Mouse (Mus musculus) lung, embryonic 16.5 days (tissue): ENCODE data around the gene Gcsam. TPM values are rescaled to one million over a fixed set of nuclear protein-coding genes. Genes with fewer than 3 reads are reported as not detected.

Experiments used
- ATAC-seq: fragments of 200-750 bp; cut with Nextera tagmentation; 2 replicates; pipeline ENCODE4 v1.8.0; 2017; ENCODE audit warnings: low read depth, mild to moderate bottlenecking, moderate library complexity
- H3K27ac ChIP-seq: fragments of 300-500 bp; sonication (generic); 2 replicates; pipeline ENCODE4 v1.5.1; 2014; ENCODE audit warnings: mild to moderate bottlenecking, control low read depth, low read length
- H3K27me3 ChIP-seq: fragments of 300-500 bp; sonication (generic); 2 replicates; pipeline ENCODE4 v1.6.1; 2014; ENCODE audit warnings: low read depth, low read length, mixed read lengths; ENCODE audit not compliant: control insufficient read depth, insufficient read depth
- H3K36me3 ChIP-seq: fragments of 300-500 bp; sonication (generic); 2 replicates; pipeline ENCODE4 v1.6.1; 2014; ENCODE audit warnings: low read length; ENCODE audit not compliant: control insufficient read depth, insufficient read depth
- H3K4me1 ChIP-seq: fragments of 300-500 bp; sonication (generic); replicated peaks from 2 replicates; pipeline ENCODE4 v1.6.1; 2014; ENCODE audit warnings: low read length, mixed read lengths; ENCODE audit not compliant: control insufficient read depth, insufficient read depth
- H3K4me2 ChIP-seq: fragments of 300-500 bp; sonication (generic); 2 replicates; pipeline ENCODE4 v1.6.1; 2014; ENCODE audit warnings: low read depth, low read length, control low read depth
- H3K4me3 ChIP-seq: fragments of 300-500 bp; sonication (generic); 2 replicates; pipeline ENCODE4 v1.5.1; 2014; ENCODE audit warnings: mild to moderate bottlenecking, low read length, control low read depth
- H3K9ac ChIP-seq: fragments of 300-500 bp; sonication (generic); 2 replicates; pipeline ENCODE4 v1.6.1; 2014; ENCODE audit warnings: low read length, control low read depth
- H3K9me3 ChIP-seq: fragments of 300-500 bp; sonication (generic); 2 replicates; pipeline ENCODE4 v1.6.1; 2016; ENCODE audit warnings: low read length; ENCODE audit not compliant: control insufficient read depth
- WGBS: fragments of 180-500 bp; shearing (Covaris S2); extraction: QIAGEN DNeasy Blood & Tissue Kit; methylation state at CpG from one replicate; pipeline ENCODE4 v1.1.7; 2014; 5-methylcytosine and 5-hydroxymethylcytosine counted together
- polyA plus RNA-seq: library from polyadenylated mRNA; unstranded; fragments of >200 nt; fragmentation: Nextera tagmentation; extraction: Ambion mirVana; gene quantifications from 2 replicates; pipeline ENCODE4 v1.2.1, GENCODE M21; 2015

Gene Gcsam
- polyA plus RNA-seq, 1 experiment from 2014 or later: 0.08 TPM

- H3K27ac ChIP-seq: no peak overlapping the region
- ATAC-seq: no peak
- 78% methylated on average over 1 of the region's 1 CpGs for WGBS
Measured at GRCm38 (mm10) chr16:45615944-45616343, 5.8 kb downstream of the Gcsam start.

DNA sequence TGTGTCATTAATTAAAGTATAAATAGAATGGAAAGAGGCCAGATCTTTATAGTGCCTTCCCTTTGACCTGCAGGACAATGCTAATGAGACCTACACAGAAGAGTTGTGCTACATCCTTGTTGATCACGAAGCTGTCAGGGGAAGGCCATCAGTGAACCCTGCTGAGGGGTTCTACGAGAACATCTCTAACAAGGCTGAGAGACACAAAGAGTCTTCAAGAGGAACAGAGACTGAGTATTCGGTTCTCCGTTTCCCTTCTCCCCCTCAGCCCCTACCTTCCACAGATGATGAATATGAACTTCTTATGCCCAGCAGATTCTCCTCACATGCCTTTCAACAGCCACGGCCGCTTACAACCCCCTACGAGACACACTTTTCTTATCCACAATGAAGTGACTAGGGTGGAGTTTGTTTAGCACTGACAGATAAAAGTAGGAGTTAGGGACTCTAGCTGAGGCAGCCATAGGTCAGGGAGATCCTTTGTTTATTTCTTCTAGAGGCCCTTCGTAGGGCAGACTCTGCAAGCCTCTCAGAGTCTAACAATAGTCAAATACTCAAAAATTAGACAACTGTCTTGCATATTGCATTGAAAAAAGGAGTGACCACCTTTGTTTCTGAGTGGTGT, 9.7 kb downstream of the Gcsam start:
- no peak for ATAC-seq

More at GRCm38 (mm10) chr16:45615944-45616343, 5.8 kb downstream of the Gcsam start:
- H3K4me2 ChIP-seq: no peak overlapping the region
- H3K36me3 ChIP-seq: no peaks in the 10 kb centered on the region
- no peaks in the 10 kb centered on the region for H3K27me3 ChIP-seq
- no peaks in the 10 kb centered on the region for H3K9me3 ChIP-seq
- no peaks in the 10 kb centered on the region; the same call in 1 of the 2 replicates for H3K4me1 ChIP-seq
- H3K9ac ChIP-seq: no peak overlapping the region
- no peak overlapping the region for H3K4me3 ChIP-seq

GRCm38 (mm10) chr16:45623230-45623629, 13.1 kb downstream of the Gcsam start:
- WGBS: 85% methylated on average over 4 of the region's 4 CpGs
- Histone ChIP-seq H3K9ac (no peak overlapping the region), H3K27ac (no peak overlapping the region), H3K9me3 (no peaks in the 10 kb centered on the region), H3K4me3 (no peak overlapping the region), H3K4me1 (no peaks in the 10 kb centered on the region; the same call in 1 of the 2 replicates), H3K4me2 (no peak overlapping the region), H3K36me3 (no peaks in the 10 kb centered on the region), H3K27me3 (no peaks in the 10 kb centered on the region)
- ATAC-seq: no peak

More for the DNA sequence above, 9.7 kb downstream of the Gcsam start:
- no peaks in the 10 kb centered on the region for H3K27me3 ChIP-seq
- 40% methylated on average over 8 of the region's 8 CpGs for WGBS
- no peak overlapping the region for H3K9ac ChIP-seq
- no peak overlapping the region for H3K4me3 ChIP-seq
- no peak overlapping the region for H3K27ac ChIP-seq
- H3K4me2 ChIP-seq: no peak overlapping the region
- H3K4me1 ChIP-seq: no peaks in the 10 kb centered on the region; the same call in 1 of the 2 replicates
- H3K9me3 ChIP-seq: no peaks in the 10 kb centered on the region
- H3K36me3 ChIP-seq: no peaks in the 10 kb centered on the region

GRCm38 (mm10) chr16:45624791-45625190, 14.6 kb downstream of the Gcsam start:
- Histone ChIP-seq H3K27ac (no peak overlapping the region), H3K4me3 (no peak overlapping the region), H3K4me1 (no peaks in the 10 kb centered on the region; the same call in 1 of the 2 replicates), H3K36me3 (no peaks in the 10 kb centered on the region), H3K4me2 (no peak overlapping the region), H3K27me3 (no peaks in the 10 kb centered on the region), H3K9ac (no peak overlapping the region), H3K9me3 (no peaks in the 10 kb centered on the region)
- WGBS: 65% methylated on average over 2 of the region's 2 CpGs
- ATAC-seq: no peak

DNA sequence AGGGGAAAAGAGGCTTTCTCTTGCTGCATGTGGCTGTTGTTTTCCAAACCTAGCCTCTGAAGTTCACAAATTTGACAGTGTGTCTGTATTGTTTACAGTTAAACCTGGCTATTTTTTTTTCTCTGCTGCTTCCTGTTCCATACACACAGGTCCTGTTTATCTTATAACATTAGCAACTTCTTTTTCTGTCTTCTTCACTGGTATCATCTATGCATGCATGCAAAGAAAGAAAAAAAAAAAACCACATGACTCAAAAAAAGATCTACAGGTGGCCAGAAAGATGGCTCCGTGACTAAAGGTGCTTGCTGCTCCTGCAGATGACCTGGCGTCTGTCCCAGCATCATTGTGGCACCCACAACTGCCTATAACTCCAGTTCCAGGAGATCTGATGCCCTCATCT, 15.2 kb downstream of the Gcsam start:
- Histone ChIP-seq H3K9me3 (no peaks in the 10 kb centered on the region), H3K4me3 (no peak overlapping the region), H3K27me3 (no peaks in the 10 kb centered on the region), H3K36me3 (no peaks in the 10 kb centered on the region), H3K27ac (no peak overlapping the region), H3K4me2 (no peak overlapping the region), H3K9ac (no peak overlapping the region), H3K4me1 (no peaks in the 10 kb centered on the region)
- no peak for ATAC-seq
- 69% methylated on average over 2 of the region's 2 CpGs for WGBS

DNA sequence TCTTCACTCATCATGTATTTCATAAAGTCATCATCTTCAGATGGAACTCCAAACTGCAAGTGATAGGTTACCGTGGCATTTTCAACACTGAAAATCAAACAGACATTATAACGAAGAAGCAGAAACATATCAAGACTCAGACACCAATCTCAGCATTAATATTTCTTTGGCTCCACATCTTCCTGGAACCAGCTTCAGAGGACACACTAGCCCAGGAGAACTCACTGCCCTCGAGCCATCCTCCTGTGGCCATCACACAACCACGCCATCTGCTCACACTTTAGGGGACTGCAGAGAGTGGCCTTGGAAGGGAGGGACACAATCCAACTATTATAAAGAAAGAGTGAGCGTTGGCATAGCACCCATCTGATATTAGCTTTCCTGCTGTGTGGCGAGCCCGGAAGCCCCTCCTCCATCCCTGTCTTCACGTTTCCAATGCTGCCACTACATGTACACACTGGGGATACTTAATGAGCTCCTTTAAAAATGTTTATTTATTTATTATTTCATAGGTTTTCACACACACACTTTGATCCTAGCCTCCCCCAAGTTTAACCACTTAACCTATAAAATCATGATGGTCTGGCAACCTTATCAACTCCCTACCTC, 19.4 kb downstream of the Gcsam start:
- H3K4me2 ChIP-seq: no peak overlapping the region
- WGBS: 52% methylated on average over 8 of the region's 8 CpGs
- peak; percentile 59 for ATAC-seq

DNA sequence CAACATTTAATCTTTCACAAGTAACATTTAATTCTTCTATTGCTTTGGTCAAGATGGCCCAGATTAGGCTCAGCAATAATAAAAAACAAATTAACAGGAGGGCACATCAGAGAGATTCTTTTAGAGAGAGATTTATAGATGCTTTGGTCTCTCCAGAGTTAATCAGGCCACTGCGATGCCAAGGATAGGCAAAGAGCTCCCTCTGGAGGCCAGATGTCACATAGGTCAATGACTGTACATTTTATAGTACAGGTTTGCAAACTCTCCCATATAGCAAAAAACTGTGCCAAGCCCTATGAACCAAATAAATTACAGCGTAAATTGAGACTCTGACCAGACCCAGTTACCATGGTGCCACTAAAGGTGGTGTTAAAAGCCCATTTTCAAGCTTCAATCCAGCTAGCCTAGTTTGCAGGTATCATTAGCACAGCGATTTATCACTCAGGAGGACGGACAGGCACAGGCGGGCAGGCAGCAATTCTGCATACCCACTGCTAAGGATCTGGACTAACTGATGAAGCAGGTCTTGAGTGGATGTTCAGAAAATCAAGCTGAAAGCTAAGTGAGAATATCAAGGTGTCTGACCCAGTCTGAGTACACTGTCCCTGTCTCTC, 20.3 kb downstream of the Gcsam start:
- peak; percentile 66; the same call in 1 of the 2 replicates for ATAC-seq
- H3K36me3 ChIP-seq: no peaks in the 10 kb centered on the region
- H3K27me3 ChIP-seq: peaks cover 2% of the 10 kb centered on the region; the same call in 1 of the 2 replicates
- no peaks in the 10 kb centered on the region for H3K9me3 ChIP-seq
- H3K27ac ChIP-seq: no peak overlapping the region
- H3K4me3 ChIP-seq: no peak overlapping the region
- WGBS: 54% methylated on average over 5 of the region's 5 CpGs
- no peaks in the 10 kb centered on the region for H3K4me1 ChIP-seq
- no peak overlapping the region for H3K4me2 ChIP-seq
- no peak overlapping the region for H3K9ac ChIP-seq

More for the DNA sequence above, 19.4 kb downstream of the Gcsam start:
- Histone ChIP-seq H3K4me3 (no peak overlapping the region), H3K27me3 (peaks cover 2% of the 10 kb centered on the region; the same call in 1 of the 2 replicates), H3K4me1 (no peaks in the 10 kb centered on the region), H3K9ac (no peak overlapping the region), H3K36me3 (no peaks in the 10 kb centered on the region), H3K9me3 (no peaks in the 10 kb centered on the region), H3K27ac (no peak overlapping the region)

- Histone ChIP-seq H3K4me3 (no peak overlapping the region), H3K4me2 (no peak overlapping the region), H3K36me3 (no peaks in the 10 kb centered on the region), H3K27ac (no peak overlapping the region), H3K27me3 (peaks cover 2% of the 10 kb centered on the region; the same call in 1 of the 2 replicates), H3K9me3 (no peaks in the 10 kb centered on the region), H3K4me1 (no peaks in the 10 kb centered on the region), H3K9ac (no peak overlapping the region)
- 61% methylated on average over 4 of the region's 4 CpGs for WGBS
- no peak for ATAC-seq
Measured at GRCm38 (mm10) chr16:45632420-45632819, 22.2 kb downstream of the Gcsam start.

- no peak overlapping the region for H3K4me3 ChIP-seq
- no peak overlapping the region for H3K4me2 ChIP-seq
- no peaks in the 10 kb centered on the region for H3K36me3 ChIP-seq
- WGBS: 74% methylated on average over 2 of the region's 2 CpGs
- no peak for ATAC-seq
- H3K4me1 ChIP-seq: no peaks in the 10 kb centered on the region; the same call in 1 of the 2 replicates
- H3K27me3 ChIP-seq: peaks cover 2% of the 10 kb centered on the region; the same call in 1 of the 2 replicates
- no peaks in the 10 kb centered on the region for H3K9me3 ChIP-seq
- no peak overlapping the region for H3K27ac ChIP-seq
- no peak overlapping the region for H3K9ac ChIP-seq
Measured at GRCm38 (mm10) chr16:45635826-45636225, 25.6 kb downstream of the Gcsam start.
